Mouse (Mus musculus) lung, embryonic 14.5 days (tissue): ENCODE measurements around the gene Smyd2. TPM values are rescaled to one million over a fixed set of nuclear protein-coding genes. Genes with fewer than 3 reads are reported as not detected.

Experiments
- ATAC-seq: fragments of 200-750 bp; cut with Nextera tagmentation; 2 replicates; pipeline ENCODE4 v1.8.0; 2017; ENCODE audit warnings: mild to moderate bottlenecking, moderate TSS enrichment, moderate library complexity; ENCODE audit not compliant: insufficient read depth
- DNase-seq: peaks from one replicate; pipeline ENCODE4 v3.0.0-alpha.2; 2015
- H3K27ac ChIP-seq: fragments of 300-500 bp; sonication (generic); 2 replicates; pipeline ENCODE4 v1.5.1; 2014; ENCODE audit warnings: low read depth, mild to moderate bottlenecking, moderate library complexity
- H3K27me3 ChIP-seq: fragments of 300-500 bp; sonication (generic); 2 replicates; pipeline ENCODE4 v1.6.1; 2014; ENCODE audit warnings: low read length, control low read depth; ENCODE audit not compliant: insufficient read depth
- H3K36me3 ChIP-seq: fragments of 300-500 bp; sonication (generic); 2 replicates; pipeline ENCODE4 v1.6.1; 2014; ENCODE audit warnings: control low read depth; ENCODE audit not compliant: insufficient read depth
- H3K4me1 ChIP-seq: fragments of 300-500 bp; sonication (generic); 2 replicates; pipeline ENCODE4 v1.6.1; 2014; ENCODE audit warnings: antibody characterized with exemption, control low read depth; ENCODE audit not compliant: insufficient read depth
- H3K4me2 ChIP-seq: fragments of 300-500 bp; sonication (generic); 2 replicates; pipeline ENCODE4 v1.6.1; 2014; ENCODE audit warnings: mild to moderate bottlenecking
- H3K4me3 ChIP-seq: fragments of 300-500 bp; sonication (generic); 2 replicates; pipeline ENCODE4 v1.5.1; 2014; ENCODE audit warnings: low read depth, low read length
- H3K9ac ChIP-seq: fragments of 300-500 bp; sonication (generic); 2 replicates; pipeline ENCODE4 v1.6.1; 2014
- H3K9me3 ChIP-seq: fragments of 300-500 bp; sonication (generic); 2 replicates; pipeline ENCODE4 v1.6.1; 2016; ENCODE audit warnings: low read depth, low read length, control low read depth
- CTCF ChIP-seq: IDR thresholded peaks from 2 replicates; pipeline ENCODE4 v1.5.1; 2016; ENCODE audit warnings: antibody characterized with exemption, low read depth
- WGBS: fragments of 180-500 bp; shearing (Covaris S2); extraction: QIAGEN DNeasy Blood & Tissue Kit; methylation state at CpG from one replicate; pipeline ENCODE4 v1.1.7; 2014; 5-methylcytosine and 5-hydroxymethylcytosine counted together
- polyA plus RNA-seq: library from polyadenylated mRNA; unstranded; fragments of >200 nt; fragmentation: Nextera tagmentation; extraction: Ambion mirVana; gene quantifications from 2 replicates; pipeline ENCODE4 v1.2.1, GENCODE M21; 2014

Gene Smyd2
- polyA plus RNA-seq, 1 experiment from 2014 or later, result 115 TPM

DNA sequence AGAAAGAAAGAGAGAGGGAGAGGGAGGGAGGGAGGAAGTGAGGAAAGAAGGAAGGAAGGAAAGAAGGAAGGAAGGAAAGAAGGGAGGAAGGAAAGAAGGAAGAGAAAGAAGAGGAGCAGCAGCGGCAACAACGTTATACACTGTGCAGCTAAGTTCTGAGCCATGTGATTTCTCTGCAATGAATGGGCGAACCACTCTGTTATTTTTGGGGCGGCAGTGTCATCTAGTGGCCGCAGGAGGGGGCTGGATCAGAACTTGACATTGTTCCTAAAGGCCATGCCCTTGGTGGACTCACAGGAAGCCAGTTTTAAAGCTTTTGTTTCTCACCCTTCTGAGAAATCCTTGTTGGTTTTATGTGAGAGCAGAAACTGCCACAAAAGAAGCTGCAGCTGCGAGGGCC is 5.5 kb upstream of the Smyd2 start:
- Histone ChIP-seq H3K27ac (no peak overlapping the region), H3K9ac (no peak overlapping the region), H3K4me3 (no peak overlapping the region), H3K36me3 (no peaks in the 10 kb centered on the region), H3K27me3 (no peaks in the 10 kb centered on the region), H3K4me1 (no peaks in the 10 kb centered on the region), H3K9me3 (no peaks in the 10 kb centered on the region), H3K4me2 (0 out of 2 replicates have a peak overlapping the region, but pooled peaks have one; percentile 3)
- WGBS, result 3% methylated on average over 6 of the region's 6 CpGs
- peak; percentile 67 for ATAC-seq
- peak; percentile 88 for TF ChIP-seq CTCF
- DNase-seq, result peak; percentile 86

DNA sequence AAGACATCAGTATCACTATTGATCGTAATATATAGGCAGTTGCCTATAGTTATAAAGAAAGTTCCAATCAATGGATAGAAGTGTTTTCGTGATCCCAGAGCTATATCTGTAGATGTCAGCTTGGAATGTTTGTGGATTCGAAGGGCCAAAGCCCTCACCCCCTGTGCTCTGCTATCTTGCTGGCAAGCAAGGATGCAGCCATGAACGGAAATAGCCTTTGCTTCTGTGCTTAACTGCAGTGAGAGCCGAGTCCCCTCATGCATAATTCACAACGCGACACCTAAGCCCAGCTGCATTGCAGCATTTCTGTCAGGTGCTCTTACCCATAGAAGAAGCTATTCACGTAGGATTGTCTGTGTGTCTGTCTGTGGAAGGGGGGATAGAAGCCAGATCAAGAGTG is 4.1 kb upstream of the Smyd2 start:
- WGBS, result 55% methylated on average over 8 of the region's 8 CpGs
- no peaks in the 10 kb centered on the region for H3K9me3 ChIP-seq
- H3K27me3 ChIP-seq, result no peaks in the 10 kb centered on the region
- H3K36me3 ChIP-seq, result no peaks in the 10 kb centered on the region
- H3K4me3 ChIP-seq, result no peak overlapping the region
- no peak for ATAC-seq
- no peak overlapping the region for H3K4me2 ChIP-seq
- no peak for TF ChIP-seq CTCF
- H3K4me1 ChIP-seq, result peaks cover under 1% of the 10 kb centered on the region; the same call in 1 of the 2 replicates
- H3K9ac ChIP-seq, result no peak overlapping the region
- no peak overlapping the region for H3K27ac ChIP-seq
- no peak for DNase-seq

DNA sequence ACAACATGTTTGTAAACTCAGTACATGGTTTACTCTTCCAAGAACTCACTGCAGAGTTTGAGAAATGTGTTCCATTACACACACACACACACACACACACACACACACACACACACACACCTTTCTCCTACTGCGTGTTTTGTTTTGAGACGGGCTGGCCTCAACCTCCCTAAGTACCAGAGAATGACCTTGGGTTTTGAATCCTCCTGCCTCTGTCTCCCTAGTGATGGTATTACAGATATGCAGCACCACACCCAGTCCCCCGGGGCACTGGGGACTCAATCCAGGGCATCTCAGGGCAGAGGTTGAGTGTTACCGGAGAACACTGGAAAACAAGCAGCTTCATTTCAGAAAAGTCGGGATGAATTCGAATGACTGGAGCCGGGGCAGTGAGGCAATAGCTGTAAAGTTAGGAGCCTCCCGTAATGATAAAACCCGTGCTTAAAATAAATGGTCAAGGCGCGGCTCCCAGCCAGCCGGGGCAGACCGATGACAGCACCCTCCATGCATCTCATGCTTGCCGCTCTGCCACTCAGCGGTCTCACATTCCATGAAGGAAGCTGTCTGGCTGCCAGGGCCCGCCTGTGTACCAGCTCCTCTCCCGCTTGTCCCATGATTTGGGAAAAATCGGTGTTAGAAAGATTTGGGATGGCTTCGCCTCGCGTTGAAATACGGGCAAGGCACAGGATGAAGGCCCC is 1.9 kb upstream of the Smyd2 start:
- Histone ChIP-seq H3K4me3 (no peak overlapping the region), H3K9ac (no peak overlapping the region; the same call in 1 of the 2 replicates), H3K4me2 (no peak overlapping the region), H3K4me1 (peaks cover 7% of the 10 kb centered on the region; the same call in 1 of the 2 replicates), H3K27me3 (no peaks in the 10 kb centered on the region), H3K9me3 (no peaks in the 10 kb centered on the region), H3K27ac (no peak overlapping the region), H3K36me3 (no peaks in the 10 kb centered on the region)
- no peak for ATAC-seq
- WGBS, result 68% methylated on average over 22 of the region's 22 CpGs
- TF ChIP-seq CTCF, result no peak
- no peak for DNase-seq

DNA sequence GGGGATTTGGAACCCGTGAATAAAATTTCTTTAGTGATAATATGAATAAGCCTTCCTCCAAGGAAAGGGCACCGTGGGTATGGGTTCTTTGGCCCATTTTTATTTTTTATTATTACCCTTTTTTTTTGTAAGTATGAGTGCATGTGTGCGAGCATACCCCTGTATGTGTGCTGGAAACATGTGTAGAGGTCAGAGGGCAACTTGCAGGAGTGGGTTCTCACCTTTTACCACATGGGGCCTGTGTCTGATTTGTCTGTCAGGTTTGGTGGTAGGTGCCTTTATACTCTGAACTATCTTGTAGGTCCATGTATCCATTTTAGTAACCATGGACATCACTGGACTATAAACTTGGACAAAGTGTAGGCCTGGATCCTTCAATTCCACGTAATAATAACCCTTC is 994 bp upstream of the Smyd2 start:
- H3K27ac ChIP-seq, result no peak overlapping the region
- no peaks in the 10 kb centered on the region for H3K27me3 ChIP-seq
- no peak overlapping the region for H3K4me3 ChIP-seq
- no peaks in the 10 kb centered on the region for H3K36me3 ChIP-seq
- no peak overlapping the region for H3K4me2 ChIP-seq
- no peak for TF ChIP-seq CTCF
- H3K9ac ChIP-seq, result no peak overlapping the region
- peaks cover 7% of the 10 kb centered on the region; the same call in 1 of the 2 replicates for H3K4me1 ChIP-seq
- ATAC-seq (no peak), DNase-seq (no peak)
- WGBS, result 81% methylated on average over 4 of the region's 4 CpGs
- H3K9me3 ChIP-seq, result no peaks in the 10 kb centered on the region

DNA sequence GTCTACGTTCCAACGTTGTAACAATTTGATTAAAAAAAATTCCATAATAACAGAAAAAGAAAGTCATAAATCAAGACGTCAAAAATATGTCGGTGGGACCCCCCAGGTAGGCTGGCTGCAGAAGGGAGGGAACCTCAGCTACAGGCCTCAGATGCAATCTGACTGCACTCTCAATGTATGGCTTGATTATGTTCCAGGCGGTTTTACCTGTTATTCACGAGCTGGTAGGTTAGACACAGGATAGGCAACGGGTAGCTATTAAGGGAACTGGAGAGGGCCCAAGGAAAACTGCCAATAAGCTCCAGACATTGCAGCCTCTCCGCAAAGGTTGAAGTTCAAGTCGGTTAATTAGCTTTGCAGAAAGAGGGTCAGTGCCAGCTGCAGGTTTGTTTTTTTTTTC is 558 bp upstream of the Smyd2 start:
- Histone ChIP-seq H3K9me3 (no peaks in the 10 kb centered on the region), H3K9ac (peak overlapping the region; percentile 90), H3K4me1 (peaks cover 7% of the 10 kb centered on the region; the same call in 1 of the 2 replicates), H3K27me3 (no peaks in the 10 kb centered on the region), H3K4me2 (peak overlapping the region; percentile 93), H3K27ac (no peak overlapping the region), H3K36me3 (no peaks in the 10 kb centered on the region), H3K4me3 (peak overlapping the region; percentile 82)
- WGBS, result 23% methylated on average over 9 of the region's 9 CpGs
- no peak for ATAC-seq
- DNase-seq, result peak; percentile 19
- TF ChIP-seq CTCF, result no peak

DNA sequence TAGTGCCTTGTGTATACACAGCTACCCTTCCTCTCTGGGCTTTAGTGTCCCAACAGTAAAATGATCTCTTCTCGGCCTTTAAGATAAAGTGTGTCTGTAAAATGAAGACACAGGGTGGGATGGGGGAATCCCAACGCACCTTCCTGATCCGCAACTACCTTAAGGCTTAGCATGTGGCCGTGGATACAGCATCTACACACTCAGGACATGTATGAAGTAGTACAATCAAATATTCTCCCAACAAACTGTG is 670 bp downstream of the Smyd2 start:
- ATAC-seq (no peak), DNase-seq (no peak)
- peak overlapping the region; percentile 86 for H3K27ac ChIP-seq
- peak overlapping the region; percentile 90 for H3K9ac ChIP-seq
- H3K27me3 ChIP-seq, result no peaks in the 10 kb centered on the region
- WGBS, result 2% methylated on average over 4 of the region's 4 CpGs
- peak overlapping the region; percentile 82 for H3K4me3 ChIP-seq
- TF ChIP-seq CTCF, result no peak
- H3K4me1 ChIP-seq, result peaks cover 7% of the 10 kb centered on the region; the same call in 1 of the 2 replicates
- H3K4me2 ChIP-seq, result peak overlapping the region; percentile 93
- H3K36me3 ChIP-seq, result no peaks in the 10 kb centered on the region
- no peaks in the 10 kb centered on the region for H3K9me3 ChIP-seq

DNA sequence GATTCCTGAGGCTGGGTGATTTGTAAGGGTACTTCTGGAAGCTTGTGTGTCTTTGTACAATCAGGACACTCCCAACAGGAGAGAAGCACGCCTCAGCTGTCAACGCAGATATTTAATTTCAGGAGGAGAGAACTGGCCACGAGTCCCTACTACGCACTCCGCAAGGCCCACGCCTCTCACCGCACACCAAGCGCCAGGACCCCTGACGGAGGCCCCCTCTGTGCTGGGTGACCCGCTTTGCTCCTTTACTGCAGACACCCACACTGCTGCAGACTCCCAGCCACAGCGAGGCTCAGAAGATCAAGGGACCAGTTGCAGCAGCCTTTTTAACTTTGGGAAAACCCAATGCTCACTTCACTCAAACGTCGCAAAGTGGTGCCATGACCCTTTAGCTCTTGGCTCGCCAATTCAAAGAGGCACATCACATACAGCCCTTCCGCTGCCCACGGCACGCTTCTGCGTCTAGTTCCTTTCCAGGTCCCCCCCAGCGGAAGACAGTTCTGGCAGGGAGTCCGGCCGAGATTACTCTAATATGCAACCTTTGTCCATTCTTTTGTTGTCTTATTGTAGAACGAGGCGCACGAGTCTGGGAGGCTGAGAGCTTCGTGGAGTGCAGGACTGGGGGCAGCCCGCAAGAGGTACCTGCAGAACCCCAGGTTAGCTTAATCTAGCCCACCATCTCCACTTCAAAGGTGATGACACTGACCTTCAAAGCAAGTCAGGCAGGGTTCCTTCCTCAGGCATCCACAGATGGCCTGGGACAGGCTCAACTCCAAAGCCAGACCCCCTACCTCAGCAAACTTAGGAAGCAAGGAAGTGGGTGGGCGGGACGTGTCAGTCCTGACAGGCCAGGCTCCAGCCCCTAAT is 1.2 kb downstream of the Smyd2 start:
- H3K9ac ChIP-seq, result peak overlapping the region; percentile 90
- H3K27ac ChIP-seq, result peak overlapping the region; percentile 86; the same call in 1 of the 2 replicates
- peak overlapping the region; percentile 82 for H3K4me3 ChIP-seq
- no peaks in the 10 kb centered on the region for H3K9me3 ChIP-seq
- H3K4me1 ChIP-seq, result peaks cover 7% of the 10 kb centered on the region; the same call in 1 of the 2 replicates
- 28% methylated on average over 28 of the region's 28 CpGs for WGBS
- no peak for TF ChIP-seq CTCF
- H3K4me2 ChIP-seq, result peak overlapping the region; percentile 93
- ATAC-seq (peak; percentile 50), DNase-seq (peak; percentile 61)
- H3K27me3 ChIP-seq, result no peaks in the 10 kb centered on the region
- H3K36me3 ChIP-seq, result no peaks in the 10 kb centered on the region
